Mouse (Mus musculus): ENCODE measurements around the gene Ankrd35.

DNA sequence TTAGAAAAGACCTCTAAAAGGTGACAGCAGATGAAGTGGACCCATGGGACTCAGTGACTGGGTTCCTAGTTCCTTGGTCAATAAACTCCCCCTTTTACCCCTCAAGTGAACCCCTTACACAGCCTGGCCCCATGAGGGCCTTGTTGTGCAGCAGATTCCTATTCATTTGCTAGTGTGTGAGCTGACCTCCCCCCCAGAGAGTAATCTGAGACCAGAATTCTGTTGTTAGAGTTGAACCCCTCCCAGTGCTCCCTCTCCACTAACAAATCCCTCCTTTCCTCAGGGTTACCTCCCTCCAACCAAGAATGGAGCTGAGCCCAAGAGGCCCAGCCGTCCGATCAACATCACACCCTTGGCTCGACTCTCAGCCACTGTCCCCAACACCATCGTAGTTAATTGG, 31.1 kb downstream of the Ankrd35 start:
- TF ChIP-seq GATA1 (IDR thresholded peaks at IDR 0.05; ENCODE audit: borderline replicate concordance, low read length) = no peak
- no peak for TF ChIP-seq FLI1 (IDR thresholded peaks at IDR 0.05; ENCODE audit: low read length)
